ENCODE assay signal across 8 mouse cellular contexts in the genomic region with DNA sequence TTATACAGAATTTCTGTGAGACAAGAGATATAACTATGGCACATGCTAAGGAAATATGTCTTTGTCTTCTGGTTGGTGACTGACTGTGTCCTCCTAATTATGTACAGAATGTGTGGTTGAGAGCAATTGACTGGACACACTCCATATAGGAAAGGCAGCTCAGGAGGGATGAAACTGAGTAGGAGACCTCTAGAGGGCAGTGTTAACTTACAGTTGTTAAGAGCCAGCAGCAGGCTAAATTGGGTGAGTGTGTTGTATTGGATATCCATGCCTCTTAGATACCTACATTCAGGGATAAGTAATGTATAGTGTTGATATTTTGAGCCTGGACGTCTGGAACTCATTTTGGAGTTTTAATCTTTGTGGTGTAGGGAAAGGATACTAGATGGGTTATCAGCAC.
DNase-seq lines count a peak whose midpoint lies in the region; ATAC-seq lines count a peak whose summit lies in the region.

No protein-coding gene starts in this region.

- no peaks in the 10 kb centered on the region for H3K36me3 ChIP-seq in embryonic facial prominence, embryonic 11.5 days (replicated peaks; ENCODE audit: control insufficient read depth, insufficient read depth, low read depth, low read length)
- H3K36me3 ChIP-seq in intestine, embryonic 15.5 days, result no peaks in the 10 kb centered on the region
- H3K36me3 ChIP-seq in limb, embryonic 12.5 days, result no peaks in the 10 kb centered on the region

- intact Hi-C loops in heart, postnatal 25 days (cut with DNase I), result loop anchor here (5.0 to 10.0 kb wide), 2 partner anchors 317 to 934 kb away; no protein-coding TSS in a partner anchor

- 10% methylated on average over 1 of the region's 1 CpGs for WGBS in embryonic facial prominence, embryonic 11.5 days
- WGBS in intestine, embryonic 15.5 days, result 3% methylated on average over 1 of the region's 1 CpGs
- WGBS in limb, embryonic 12.5 days, result 3% methylated on average over 1 of the region's 1 CpGs

- no peaks in the 10 kb centered on the region for H3K4me1 ChIP-seq in embryonic facial prominence, embryonic 11.5 days (ENCODE audit: control insufficient read depth, insufficient read depth, low read length)
- no peaks in the 10 kb centered on the region for H3K4me1 ChIP-seq in intestine, embryonic 15.5 days (replicated peaks)
- peaks cover 13% of the 10 kb centered on the region for H3K4me1 ChIP-seq in limb, embryonic 12.5 days (replicated peaks)

- H3K9ac ChIP-seq in embryonic facial prominence, embryonic 11.5 days (replicated peaks; ENCODE audit: low read length), result no peak overlapping the region
- H3K9ac ChIP-seq in intestine, embryonic 15.5 days, result no peak overlapping the region
- H3K9ac ChIP-seq in limb, embryonic 12.5 days (replicated peaks), result no peak overlapping the region

- H3K4me2 ChIP-seq in embryonic facial prominence, embryonic 11.5 days (ENCODE audit: low read depth, low read length), result no peak overlapping the region
- no peak overlapping the region for H3K4me2 ChIP-seq in intestine, embryonic 15.5 days (replicated peaks)
- H3K4me2 ChIP-seq in limb, embryonic 12.5 days, result no peak overlapping the region

- no peak overlapping the region for H3K27ac ChIP-seq in embryonic facial prominence, embryonic 11.5 days (replicated peaks; ENCODE audit: low read depth, low read length)
- no peak overlapping the region for H3K27ac ChIP-seq in intestine, embryonic 15.5 days
- no peak overlapping the region for H3K27ac ChIP-seq in limb, embryonic 12.5 days

- peak; percentile 87 for ATAC-seq in embryonic facial prominence, embryonic 11.5 days (replicated peaks; ENCODE audit: insufficient number of reproducible peaks, low FRiP score, low TSS enrichment, low read depth)
- peak; percentile 75; the same call in 1 of the 2 replicates for ATAC-seq in intestine, embryonic 15.5 days
- peak; percentile 81; the same call in 1 of the 2 replicates for ATAC-seq in limb, embryonic 12.5 days (ENCODE audit: insufficient number of reproducible peaks, insufficient read depth, low FRiP score, low TSS enrichment, low read depth)

- no peak overlapping the region for H3K4me3 ChIP-seq in embryonic facial prominence, embryonic 11.5 days (ENCODE audit: low read depth, low read length)
- H3K4me3 ChIP-seq in intestine, embryonic 15.5 days (replicated peaks), result no peak overlapping the region
- H3K4me3 ChIP-seq in limb, embryonic 12.5 days (replicated peaks), result no peak overlapping the region

- H3K9me3 ChIP-seq in embryonic facial prominence, embryonic 11.5 days (replicated peaks; ENCODE audit: control insufficient read depth, low read length), result no peaks in the 10 kb centered on the region
- no peaks in the 10 kb centered on the region for H3K9me3 ChIP-seq in intestine, embryonic 15.5 days
- H3K9me3 ChIP-seq in limb, embryonic 12.5 days, result no peaks in the 10 kb centered on the region

- H3K27me3 ChIP-seq in embryonic facial prominence, embryonic 11.5 days (ENCODE audit: control insufficient read depth, insufficient read depth, low read length), result no peaks in the 10 kb centered on the region
- H3K27me3 ChIP-seq in intestine, embryonic 15.5 days (replicated peaks), result no peaks in the 10 kb centered on the region
- no peaks in the 10 kb centered on the region for H3K27me3 ChIP-seq in limb, embryonic 12.5 days

- DNase-seq in heart, adult 8-10 months (ENCODE audit: low spot score), result peak; percentile 28
- DNase-seq in heart, postnatal 25 days (ENCODE audit: low spot score), result no peak
- peak; percentile 49 for DNase-seq in R1 (ENCODE audit: low read depth, low spot score)
- peak; percentile 89 for DNase-seq in embryonic facial prominence, embryonic 11.5 days (ENCODE audit: low spot score)
- DNase-seq in retina, adult 2 months (ENCODE audit: low read depth, low spot score), result peak; percentile 20
- no peak for DNase-seq in testis, postnatal 14 days (ENCODE audit: low spot score)

Comparison
In these comparisons a context has a peak if more than half of its experiments do, and no peak if none do; other contexts are left out.
1. DNase-seq: peak in heart, adult 8-10 months (single experiment), R1 (single experiment), embryonic facial prominence, embryonic 11.5 days (single experiment) and retina, adult 2 months (single experiment); none in heart, postnatal 25 days (single experiment) and testis, postnatal 14 days (single experiment).
2. Peak in every context shown above with its lines, with median percentiles within 50 percentile points of each other: ATAC-seq.